Mouse (Mus musculus): ENCODE results near the gene Npsr1. TPM values are rescaled to one million over a fixed set of nuclear protein-coding genes. Genes with fewer than 3 reads are reported as not detected.

Gene Npsr1
- polyA plus RNA-seq, 1 experiment from 2014 or later: not detected

DNA sequence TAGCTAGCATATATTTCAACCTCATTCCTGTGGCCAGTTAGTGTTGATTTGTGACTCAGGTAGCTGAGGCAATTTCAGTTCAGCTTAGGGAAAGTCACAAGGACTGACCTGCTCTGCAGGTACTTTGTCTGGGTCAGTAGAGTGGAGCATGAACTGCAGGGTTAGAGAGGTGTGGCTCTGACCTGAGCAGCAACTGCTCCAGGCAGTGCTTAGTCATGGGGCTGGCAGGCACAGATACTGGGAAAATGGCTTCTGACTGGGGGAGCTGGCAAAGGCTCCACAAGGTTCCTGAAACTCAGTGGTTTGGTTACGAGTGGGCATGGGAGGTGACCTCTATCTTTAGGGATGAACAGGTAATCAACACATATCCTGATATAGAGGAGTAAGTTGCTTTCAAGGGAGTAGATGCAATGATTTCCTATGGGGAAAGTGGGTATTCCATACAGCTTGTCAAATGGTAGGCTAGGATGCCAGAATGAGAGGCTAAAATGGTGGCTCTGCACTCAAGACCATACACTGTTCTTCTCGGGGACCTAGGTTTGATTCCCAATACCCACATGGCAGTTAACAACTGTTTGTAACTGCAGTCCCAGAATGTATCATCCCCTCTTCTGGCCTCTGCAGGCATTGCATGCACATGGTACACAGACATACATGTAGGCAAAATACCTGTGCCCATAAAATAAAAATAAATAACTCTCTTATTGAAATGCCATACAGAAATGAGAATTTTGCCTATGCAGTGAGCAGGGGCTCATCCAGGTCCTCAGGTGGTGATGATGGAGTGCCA, 182.9 kb downstream of the Npsr1 start:
- no peaks in the 10 kb centered on the region for H3K9me3 ChIP-seq (ENCODE audit: control insufficient read depth, low read length)
- no peak overlapping the region for H3K4me3 ChIP-seq (ENCODE audit: low read depth, low read length)
- no peak for DNase-seq (ENCODE audit: low spot score)
- H3K27me3 ChIP-seq (ENCODE audit: control insufficient read depth, insufficient read depth, low read length): no peaks in the 10 kb centered on the region
- no peak for ATAC-seq (replicated peaks; ENCODE audit: low FRiP score)
- no peak overlapping the region for H3K9ac ChIP-seq (ENCODE audit: low read length)
- 88% methylated on average over 2 of the region's 2 CpGs for WGBS
- H3K36me3 ChIP-seq (ENCODE audit: control insufficient read depth, insufficient read depth, low read length): no peaks in the 10 kb centered on the region
- no peak overlapping the region for H3K4me2 ChIP-seq (ENCODE audit: low read depth, low read length, severe bottlenecking)
- H3K27ac ChIP-seq (ENCODE audit: low read depth, low read length): no peak overlapping the region
- no peaks in the 10 kb centered on the region for H3K4me1 ChIP-seq (replicated peaks; ENCODE audit: control insufficient read depth, insufficient read depth, low read length)

DNA sequence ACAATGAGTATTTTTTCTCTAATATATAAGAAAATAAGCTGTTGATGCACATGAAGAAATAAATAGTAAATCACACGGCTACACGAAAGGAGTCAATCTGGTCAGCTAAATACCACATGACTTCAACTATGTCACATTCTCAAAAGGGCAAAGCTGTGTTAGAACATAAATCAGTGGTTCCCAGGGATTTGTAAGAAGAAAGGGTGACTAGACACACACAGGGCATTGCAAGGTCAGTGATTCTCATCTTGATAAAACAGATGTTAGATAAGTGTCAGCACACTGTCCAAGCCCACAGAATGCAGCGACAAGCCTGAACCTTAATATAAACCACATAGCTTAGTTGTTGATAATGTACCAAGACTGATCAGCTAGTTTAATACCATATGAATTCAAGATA, 184.8 kb downstream of the Npsr1 start:
- Histone ChIP-seq H3K36me3 (ENCODE audit: control insufficient read depth, insufficient read depth, low read length) (no peaks in the 10 kb centered on the region), H3K9me3 (ENCODE audit: control insufficient read depth, low read length) (no peaks in the 10 kb centered on the region), H3K4me1 (replicated peaks; ENCODE audit: control insufficient read depth, insufficient read depth, low read length) (no peaks in the 10 kb centered on the region), H3K9ac (ENCODE audit: low read length) (no peak overlapping the region), H3K27ac (ENCODE audit: low read depth, low read length) (no peak overlapping the region), H3K27me3 (ENCODE audit: control insufficient read depth, insufficient read depth, low read length) (no peaks in the 10 kb centered on the region), H3K4me2 (ENCODE audit: low read depth, low read length, severe bottlenecking) (no peak overlapping the region), H3K4me3 (ENCODE audit: low read depth, low read length) (no peak overlapping the region)
- 89% methylated on average over 3 of the region's 3 CpGs for WGBS
- no peak for ATAC-seq (replicated peaks; ENCODE audit: low FRiP score)
- DNase-seq (ENCODE audit: low spot score): no peak

DNA sequence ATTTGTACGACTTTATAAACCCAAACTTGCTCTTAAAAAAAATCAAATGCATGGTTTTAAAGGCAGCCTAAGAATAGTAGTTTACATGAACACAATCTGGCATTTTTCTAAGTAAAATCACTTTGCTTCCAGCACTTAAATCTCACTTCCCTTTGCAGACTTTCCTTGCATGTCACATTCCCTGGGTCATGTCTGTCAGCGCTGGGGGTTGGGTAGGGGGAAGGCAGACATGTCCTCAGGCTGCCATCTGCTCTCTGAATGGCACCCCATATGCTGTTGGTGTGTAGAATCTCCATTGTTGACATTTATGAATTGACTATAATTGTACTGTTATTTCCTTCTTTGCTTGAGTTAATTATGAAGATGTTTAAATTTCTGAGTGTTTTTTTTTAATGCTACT, 185.3 kb downstream of the Npsr1 start:
- H3K27me3 ChIP-seq (ENCODE audit: control insufficient read depth, insufficient read depth, low read length): no peaks in the 10 kb centered on the region
- no peaks in the 10 kb centered on the region for H3K9me3 ChIP-seq (ENCODE audit: control insufficient read depth, low read length)
- H3K4me3 ChIP-seq (ENCODE audit: low read depth, low read length): no peak overlapping the region
- no peak overlapping the region for H3K9ac ChIP-seq (ENCODE audit: low read length)
- H3K27ac ChIP-seq (ENCODE audit: low read depth, low read length): no peak overlapping the region
- H3K4me1 ChIP-seq (replicated peaks; ENCODE audit: control insufficient read depth, insufficient read depth, low read length): no peaks in the 10 kb centered on the region
- WGBS: 80% methylated on average over 2 of the region's 2 CpGs
- DNase-seq (ENCODE audit: low spot score): no peak
- H3K36me3 ChIP-seq (ENCODE audit: control insufficient read depth, insufficient read depth, low read length): no peaks in the 10 kb centered on the region
- no peak overlapping the region for H3K4me2 ChIP-seq (ENCODE audit: low read depth, low read length, severe bottlenecking)
- ATAC-seq (replicated peaks; ENCODE audit: low FRiP score): no peak

DNA sequence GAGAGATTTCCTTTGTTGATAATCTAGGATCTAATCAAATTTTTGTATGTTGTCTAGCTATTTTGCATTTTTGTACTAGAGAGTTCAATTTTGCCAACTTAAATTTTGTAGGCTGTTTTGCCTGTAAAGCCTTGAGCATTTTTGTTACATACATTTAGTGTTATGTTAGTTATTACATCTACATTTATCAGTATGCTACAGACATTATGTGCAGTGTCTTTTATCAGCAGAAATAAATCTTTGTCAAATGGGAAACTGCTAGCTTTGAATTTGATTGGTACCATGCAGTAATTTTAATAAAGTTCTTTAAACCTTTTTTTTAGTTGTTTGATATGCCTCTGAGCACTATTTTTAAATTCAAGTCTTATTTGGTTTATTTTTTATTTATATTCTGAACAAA, 185.7 kb downstream of the Npsr1 start:
- Histone ChIP-seq H3K36me3 (ENCODE audit: control insufficient read depth, insufficient read depth, low read length) (no peaks in the 10 kb centered on the region), H3K9me3 (ENCODE audit: control insufficient read depth, low read length) (no peaks in the 10 kb centered on the region), H3K4me1 (replicated peaks; ENCODE audit: control insufficient read depth, insufficient read depth, low read length) (no peaks in the 10 kb centered on the region), H3K4me3 (ENCODE audit: low read depth, low read length) (no peak overlapping the region), H3K4me2 (ENCODE audit: low read depth, low read length, severe bottlenecking) (no peak overlapping the region), H3K9ac (ENCODE audit: low read length) (no peak overlapping the region), H3K27ac (ENCODE audit: low read depth, low read length) (no peak overlapping the region), H3K27me3 (ENCODE audit: control insufficient read depth, insufficient read depth, low read length) (no peaks in the 10 kb centered on the region)
- ATAC-seq (replicated peaks; ENCODE audit: low FRiP score) (no peak), DNase-seq (ENCODE audit: low spot score) (no peak)

DNA sequence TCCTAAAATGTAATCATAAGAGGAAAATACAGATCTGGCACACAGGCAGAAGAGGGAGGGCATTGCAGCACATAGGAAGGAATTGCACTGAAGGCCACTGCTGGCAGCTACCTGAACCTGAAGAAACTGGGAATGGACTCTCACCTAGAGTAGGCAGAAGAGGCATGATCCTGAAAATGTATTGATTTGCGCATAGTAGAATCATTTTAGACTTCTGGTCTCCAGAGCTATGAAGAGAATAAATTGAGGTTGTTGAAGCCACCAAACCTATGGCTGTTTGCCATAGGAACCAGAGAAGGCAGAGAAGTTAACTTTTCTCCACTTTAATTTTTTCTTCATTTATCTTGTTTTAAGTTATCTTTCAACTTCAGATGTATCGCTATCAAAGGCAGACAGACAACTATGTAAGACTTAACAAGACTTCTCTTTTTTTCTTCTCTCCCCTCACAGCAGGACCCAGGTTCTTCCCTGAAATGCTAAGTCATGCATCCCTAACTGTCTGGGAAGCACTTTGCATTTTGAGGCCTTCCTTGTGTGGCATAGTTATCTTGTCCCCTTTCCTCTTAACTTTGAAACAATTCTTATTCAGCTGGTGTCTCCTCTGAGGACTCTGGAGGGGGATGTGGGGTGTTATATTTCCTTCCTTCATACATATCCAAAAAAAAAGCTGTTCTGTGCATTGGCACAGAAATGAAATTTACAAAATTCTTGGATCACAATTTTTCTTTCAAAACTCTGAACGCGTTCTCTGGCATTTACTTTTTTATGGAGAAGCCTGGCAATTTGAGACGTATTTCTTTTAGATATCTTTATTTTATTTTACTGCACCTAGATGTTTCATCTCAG, 186.7 kb downstream of the Npsr1 start:
- 84% methylated on average over 5 of the region's 5 CpGs for WGBS

DNA sequence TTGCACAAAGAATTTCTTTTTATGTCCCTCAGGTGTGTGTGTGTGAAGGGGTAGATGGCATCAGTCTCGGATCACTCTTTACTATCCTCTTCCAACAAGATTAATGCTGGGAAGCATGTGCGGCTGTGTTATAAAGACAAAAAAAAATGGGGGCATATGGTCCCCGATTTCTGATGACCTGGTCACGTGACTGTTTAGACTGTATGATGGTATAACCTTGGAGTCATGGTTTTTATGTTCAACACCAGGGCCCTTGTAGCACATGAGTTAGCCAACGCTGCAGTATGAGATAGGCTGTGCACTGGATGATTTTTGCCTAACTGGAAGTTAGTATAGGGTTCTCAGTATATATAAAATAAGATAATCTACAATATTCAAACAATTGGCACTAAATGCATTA, 187.6 kb downstream of the Npsr1 start:
- WGBS: 88% methylated on average over 5 of the region's 5 CpGs
- Histone ChIP-seq H3K9ac (ENCODE audit: low read length) (no peak overlapping the region), H3K9me3 (ENCODE audit: control insufficient read depth, low read length) (no peaks in the 10 kb centered on the region), H3K27me3 (ENCODE audit: control insufficient read depth, insufficient read depth, low read length) (no peaks in the 10 kb centered on the region), H3K4me3 (ENCODE audit: low read depth, low read length) (no peak overlapping the region), H3K36me3 (ENCODE audit: control insufficient read depth, insufficient read depth, low read length) (no peaks in the 10 kb centered on the region), H3K4me2 (ENCODE audit: low read depth, low read length, severe bottlenecking) (no peak overlapping the region), H3K27ac (ENCODE audit: low read depth, low read length) (no peak overlapping the region), H3K4me1 (replicated peaks; ENCODE audit: control insufficient read depth, insufficient read depth, low read length) (no peaks in the 10 kb centered on the region)
- ATAC-seq (replicated peaks; ENCODE audit: low FRiP score) (no peak), DNase-seq (ENCODE audit: low spot score) (no peak)

More for the DNA sequence above, 186.7 kb downstream of the Npsr1 start:
- no peaks in the 10 kb centered on the region for H3K9me3 ChIP-seq (ENCODE audit: control insufficient read depth, low read length)
- no peak for DNase-seq (ENCODE audit: low spot score)
- ATAC-seq (replicated peaks; ENCODE audit: low FRiP score): no peak
- no peaks in the 10 kb centered on the region for H3K36me3 ChIP-seq (ENCODE audit: control insufficient read depth, insufficient read depth, low read length)
- H3K4me2 ChIP-seq (ENCODE audit: low read depth, low read length, severe bottlenecking): no peak overlapping the region
- no peak overlapping the region for H3K9ac ChIP-seq (ENCODE audit: low read length)
- no peak overlapping the region for H3K4me3 ChIP-seq (ENCODE audit: low read depth, low read length)
- H3K4me1 ChIP-seq (replicated peaks; ENCODE audit: control insufficient read depth, insufficient read depth, low read length): no peaks in the 10 kb centered on the region
- no peaks in the 10 kb centered on the region for H3K27me3 ChIP-seq (ENCODE audit: control insufficient read depth, insufficient read depth, low read length)
- no peak overlapping the region for H3K27ac ChIP-seq (ENCODE audit: low read depth, low read length)

DNA sequence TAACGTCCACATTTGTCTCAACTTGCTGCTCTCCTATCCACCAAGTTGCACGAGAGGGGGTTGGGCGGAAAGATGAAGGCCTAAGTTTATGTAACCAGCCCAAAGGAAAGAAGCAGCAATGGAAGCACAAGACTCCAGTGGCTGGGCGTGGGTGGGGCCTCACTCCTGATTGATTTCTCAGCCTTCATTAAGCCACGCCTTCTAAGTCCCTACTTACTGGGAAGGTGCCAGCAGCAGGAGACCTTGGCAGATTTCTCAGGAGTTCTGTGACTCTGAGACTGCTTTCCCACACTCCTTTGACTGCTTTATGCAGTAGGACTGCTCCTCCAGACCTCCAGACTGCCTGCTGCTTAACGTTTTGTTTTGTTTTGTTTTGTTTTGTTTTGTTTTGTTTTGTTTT, 193.6 kb downstream of the Npsr1 start:
- Histone ChIP-seq H3K36me3 (ENCODE audit: control insufficient read depth, insufficient read depth, low read length) (no peaks in the 10 kb centered on the region), H3K27ac (ENCODE audit: low read depth, low read length) (no peak overlapping the region), H3K9ac (ENCODE audit: low read length) (no peak overlapping the region), H3K9me3 (ENCODE audit: control insufficient read depth, low read length) (no peaks in the 10 kb centered on the region), H3K4me1 (replicated peaks; ENCODE audit: control insufficient read depth, insufficient read depth, low read length) (no peaks in the 10 kb centered on the region), H3K27me3 (ENCODE audit: control insufficient read depth, insufficient read depth, low read length) (no peaks in the 10 kb centered on the region), H3K4me3 (ENCODE audit: low read depth, low read length) (no peak overlapping the region), H3K4me2 (ENCODE audit: low read depth, low read length, severe bottlenecking) (no peak overlapping the region)
- WGBS: 40% methylated on average over 6 of the region's 6 CpGs
- DNase-seq (ENCODE audit: low spot score): no peak
- ATAC-seq (replicated peaks; ENCODE audit: low FRiP score): 0 out of 2 replicates have a peak, but pooled peaks have one; percentile 15

DNA sequence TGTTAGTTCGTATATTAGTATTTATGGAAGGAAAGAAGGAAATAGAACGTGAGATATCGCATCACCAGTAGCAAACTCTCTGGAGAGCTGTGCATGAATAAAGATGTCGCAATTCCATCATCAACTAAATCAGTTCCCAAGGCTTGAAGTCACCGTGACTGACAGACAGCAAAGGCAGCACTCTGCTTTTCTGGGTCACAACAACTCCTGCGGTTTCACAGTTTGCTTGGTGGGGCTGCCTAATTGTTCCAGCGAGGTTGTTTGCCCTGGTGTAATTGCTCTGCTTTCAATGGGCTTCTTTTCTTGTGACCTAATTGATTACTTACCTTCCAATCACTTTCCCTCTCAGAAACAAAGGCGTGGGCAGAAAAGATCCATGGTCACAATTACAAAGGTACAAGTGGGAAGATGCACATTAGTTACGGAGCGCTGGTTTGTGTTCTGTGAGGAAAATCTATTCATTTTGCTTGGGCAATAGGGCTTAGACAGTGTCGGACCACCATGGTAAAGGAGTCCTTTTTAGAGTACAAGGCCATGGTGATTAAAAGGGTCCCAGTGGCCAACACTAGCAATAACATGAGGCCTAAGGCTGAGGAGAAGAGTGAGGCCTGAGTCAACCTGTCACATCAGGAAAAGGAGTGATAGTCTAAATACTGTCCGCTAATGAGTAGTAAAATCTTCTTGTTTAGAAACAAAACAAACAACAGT, 195.6 kb downstream of the Npsr1 start:
- peak; percentile 55; the same call in 1 of the 2 replicates for ATAC-seq (replicated peaks; ENCODE audit: low FRiP score)
- H3K4me1 ChIP-seq (replicated peaks; ENCODE audit: control insufficient read depth, insufficient read depth, low read length): no peaks in the 10 kb centered on the region
- H3K4me3 ChIP-seq (ENCODE audit: low read depth, low read length): no peak overlapping the region
- no peak overlapping the region for H3K4me2 ChIP-seq (ENCODE audit: low read depth, low read length, severe bottlenecking)
- H3K27ac ChIP-seq (ENCODE audit: low read depth, low read length): no peak overlapping the region
- DNase-seq (ENCODE audit: low spot score): no peak
- WGBS: 37% methylated on average over 12 of the region's 12 CpGs
- no peaks in the 10 kb centered on the region for H3K9me3 ChIP-seq (ENCODE audit: control insufficient read depth, low read length)
- no peaks in the 10 kb centered on the region for H3K27me3 ChIP-seq (ENCODE audit: control insufficient read depth, insufficient read depth, low read length)
- no peaks in the 10 kb centered on the region for H3K36me3 ChIP-seq (ENCODE audit: control insufficient read depth, insufficient read depth, low read length)
- no peak overlapping the region for H3K9ac ChIP-seq (ENCODE audit: low read length)
